Mouse (Mus musculus): ENCODE data around the gene Map1b.

DNA sequence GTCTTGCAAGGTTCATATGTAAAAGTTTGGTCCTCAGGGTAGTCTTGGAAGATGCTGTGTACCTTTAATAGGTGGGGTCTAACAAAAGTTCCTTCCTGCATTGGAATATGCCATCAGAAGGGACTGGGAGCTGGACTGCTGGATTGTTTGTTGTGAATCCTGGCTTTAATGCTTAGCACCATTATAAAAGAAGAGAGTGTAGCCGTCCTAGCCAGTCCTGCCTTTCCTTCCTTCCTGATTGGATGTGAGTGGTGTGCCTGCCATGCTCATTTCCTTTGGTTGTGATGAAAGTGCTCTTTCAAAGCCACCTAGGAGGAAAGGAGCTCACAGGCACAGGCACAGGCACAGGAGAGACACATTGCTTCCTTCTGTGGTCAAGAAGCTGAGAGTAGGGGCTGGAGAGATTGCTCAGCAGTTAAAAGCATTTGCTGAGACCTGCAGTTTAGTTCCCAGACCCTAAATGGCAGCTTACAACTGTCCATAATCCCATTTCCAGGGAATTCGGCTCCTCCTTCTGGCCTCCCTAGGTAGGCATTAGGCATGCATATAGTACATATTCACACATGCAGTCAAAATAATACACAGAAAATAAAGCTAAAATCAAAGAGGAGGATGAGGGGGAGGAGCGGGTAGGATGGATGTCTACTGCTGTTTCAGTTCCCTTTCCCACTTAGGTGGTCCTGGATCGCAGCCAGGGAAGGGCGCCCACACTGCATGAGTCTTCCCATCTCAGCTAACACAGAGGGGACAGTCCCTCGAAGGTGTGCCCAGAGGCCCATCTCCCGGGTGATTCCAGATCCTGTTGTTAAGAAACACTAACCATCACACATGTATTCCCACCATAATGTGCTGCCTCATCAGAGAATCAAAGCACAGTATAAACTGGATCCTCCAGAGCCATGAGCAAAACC is 128.2 kb downstream of the Map1b start:
- TF ChIP-seq CTCF (IDR thresholded peaks at IDR 0.05) (no peak), POLR2A (IDR thresholded peaks at IDR 0.05; ENCODE audit: insufficient read depth, low read depth, low read length) (no peak)

Measured in heart, adult 2 months (tissue).